Mouse (Mus musculus) lung, postnatal 14 days (tissue): Measurements from ENCODE around the gene Plp2.
"Not testable (repeated sequence)": the region's sequence is repeated elsewhere in the genome, so short reads cannot be mapped to it uniquely, and the experiment has no call there.

ENCODE experiments used
- DNase-seq: peaks from one replicate; pipeline ENCODE4 v3.0.0; 2021

The Plp2 gene

DNA sequence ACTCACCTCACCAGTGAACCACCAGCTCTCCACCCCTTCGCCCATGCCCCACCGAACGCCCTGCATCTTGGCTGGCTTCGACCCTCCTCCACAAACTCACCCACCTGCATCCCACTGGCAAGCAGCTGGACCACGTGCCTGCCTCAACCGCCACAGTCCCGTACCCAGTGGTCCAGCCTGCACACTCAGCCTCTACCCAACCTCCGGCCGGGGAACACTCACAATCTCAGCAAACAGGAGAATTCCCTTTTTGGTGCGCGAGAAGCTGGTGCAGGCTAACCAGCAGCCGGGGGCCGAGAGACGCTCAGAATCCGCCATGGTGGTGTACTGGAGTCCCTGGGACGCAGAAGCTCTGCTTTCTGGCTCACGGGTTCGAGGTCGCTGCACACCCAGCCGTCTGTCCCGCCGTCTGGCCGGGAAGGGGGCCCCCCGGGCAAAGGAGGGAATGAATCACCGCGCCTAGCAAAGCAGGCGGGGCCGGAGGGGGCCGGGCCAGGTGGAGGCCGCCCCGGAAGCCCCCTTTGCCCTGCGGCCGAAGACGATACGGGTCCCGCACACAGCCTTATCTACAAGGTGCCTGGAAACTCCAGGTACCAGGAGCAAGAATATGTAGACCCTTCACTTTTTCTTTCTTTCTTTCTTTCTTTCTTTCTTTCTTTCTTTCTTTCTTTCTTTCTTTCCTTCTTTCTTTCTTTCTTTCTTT, at the start of gene Plp2:
Plp2 (minus strand) TSS at position 470 of the 703 bp plus-strand sequence.
- DNase-seq = peak; percentile 42

DNA sequence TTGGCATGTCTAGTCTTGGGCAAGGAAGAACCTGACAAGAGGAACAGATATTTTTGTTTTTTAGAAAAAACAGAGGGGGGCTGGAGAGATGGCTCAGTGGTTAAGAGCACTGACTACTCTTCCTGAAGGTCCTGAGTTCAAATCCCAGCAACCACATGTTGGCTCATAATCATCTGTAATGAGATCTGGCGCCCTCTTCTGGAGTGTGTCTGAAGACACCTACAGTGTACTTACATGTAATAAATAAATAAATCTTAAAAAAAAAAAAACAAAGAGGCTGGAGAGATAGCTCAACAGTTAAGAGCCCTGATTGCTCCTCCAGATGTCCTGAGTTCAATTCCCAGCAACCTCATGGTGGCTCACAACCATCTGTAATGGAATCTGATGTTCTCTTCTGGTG, 44.9 kb upstream of the Plp2 start:
- DNase-seq = not testable (repeated sequence)

DNA sequence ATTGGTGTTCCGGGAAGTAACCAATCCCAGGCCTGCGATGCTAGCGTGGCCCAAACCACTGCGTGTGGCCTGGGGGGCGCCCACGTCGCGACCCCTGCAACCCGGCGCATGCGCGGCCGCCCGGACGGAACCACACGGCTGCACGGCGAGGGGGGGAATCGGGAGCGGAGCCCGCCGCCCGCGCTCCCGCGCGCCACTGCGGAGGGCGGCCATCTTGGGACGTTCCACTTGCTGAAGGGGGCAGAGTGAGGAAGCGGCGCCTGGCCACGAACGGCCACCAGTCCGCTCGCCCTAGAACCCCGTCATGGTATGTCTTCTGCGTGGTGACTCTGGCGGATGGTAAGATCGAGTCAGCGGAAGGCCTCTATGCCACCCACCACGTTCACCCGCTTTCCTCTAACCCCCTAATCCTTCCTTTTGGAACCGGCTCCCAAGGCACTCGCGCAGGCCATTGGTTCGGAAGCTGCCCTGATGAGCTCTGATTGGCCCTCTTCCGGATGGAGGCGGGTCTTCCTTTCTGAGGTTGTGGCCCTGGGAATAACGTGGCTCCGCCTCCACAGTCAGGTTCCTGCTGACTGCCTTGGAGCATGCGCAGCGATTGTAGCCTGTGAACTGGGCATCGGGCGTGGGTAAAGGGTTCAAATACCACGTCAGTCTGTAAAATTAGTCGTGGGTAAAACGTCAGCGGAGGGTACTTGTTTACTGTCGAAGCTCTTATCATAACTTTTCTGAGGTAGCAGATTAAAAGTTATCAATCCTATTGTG, 43.1 kb upstream of the Plp2 start, which contains the start of gene Wdr45:
Wdr45 (plus strand) TSS at position 199 of the 765 bp plus-strand sequence.
- DNase-seq = peak; percentile 92

DNA sequence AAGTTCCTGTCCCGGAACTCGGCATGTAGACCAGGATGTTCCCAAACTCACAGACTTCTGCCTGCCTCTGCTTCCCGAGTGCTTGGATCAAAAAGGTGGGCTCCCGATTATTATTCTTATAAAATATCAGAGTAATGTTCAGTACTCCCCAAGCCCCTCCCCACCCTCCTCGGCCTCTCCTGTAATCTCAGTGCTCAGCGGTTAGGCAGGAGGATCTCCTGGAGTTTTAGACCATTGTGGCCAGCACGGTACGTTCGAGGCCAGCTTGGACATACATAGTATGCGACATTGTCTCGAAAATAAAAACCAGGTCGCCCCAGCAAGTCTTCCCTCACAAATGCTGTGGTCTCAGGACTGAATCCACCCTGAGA, 42.6 kb upstream of the Plp2 start:
- not testable (repeated sequence) for DNase-seq

DNA sequence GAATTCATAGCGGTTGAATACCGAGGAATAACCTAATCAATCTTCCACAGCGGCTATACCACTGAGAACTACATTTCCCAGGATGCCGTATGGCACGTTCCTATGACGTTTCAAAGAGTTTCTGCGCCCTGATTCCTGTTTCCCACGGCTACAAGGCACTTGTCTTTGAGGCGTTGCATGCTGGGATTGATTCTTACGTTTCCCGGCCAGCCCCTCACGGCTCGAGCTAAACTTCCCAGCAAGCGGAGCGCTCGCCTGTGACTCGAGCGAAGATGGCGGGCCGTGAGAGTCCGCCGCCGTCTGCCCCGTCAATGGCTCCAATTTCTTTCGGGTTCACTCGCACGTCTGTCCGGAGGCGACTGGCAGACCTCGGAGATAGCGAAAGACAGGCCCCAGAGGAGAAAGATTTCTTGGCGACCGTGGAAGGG, 25.8 kb upstream of the Plp2 start, which contains the start of gene Gpkow:
Gpkow (plus strand) TSS at position 178 of the 428 bp plus-strand sequence.
- DNase-seq = peak; percentile 77

DNA sequence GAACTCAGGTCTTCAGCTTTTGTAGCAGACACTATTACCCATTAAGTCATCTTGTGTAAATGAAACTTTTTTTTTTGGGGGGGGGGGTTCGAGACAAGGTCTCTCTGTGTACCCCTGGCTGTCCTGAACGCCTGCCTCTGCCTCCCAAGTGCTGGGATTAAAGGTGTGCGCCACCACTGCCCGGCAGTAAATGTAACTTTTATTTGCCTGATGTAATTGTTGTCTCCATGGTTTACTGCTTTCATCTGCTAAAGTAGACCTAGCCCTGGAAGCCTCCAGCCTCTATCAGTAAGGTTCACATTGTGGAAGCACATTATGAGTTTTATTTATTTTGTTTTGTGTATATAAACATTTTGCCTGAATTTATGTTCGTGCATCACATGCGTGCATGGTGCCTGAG, 25.3 kb upstream of the Plp2 start:
- no peak for DNase-seq

DNA sequence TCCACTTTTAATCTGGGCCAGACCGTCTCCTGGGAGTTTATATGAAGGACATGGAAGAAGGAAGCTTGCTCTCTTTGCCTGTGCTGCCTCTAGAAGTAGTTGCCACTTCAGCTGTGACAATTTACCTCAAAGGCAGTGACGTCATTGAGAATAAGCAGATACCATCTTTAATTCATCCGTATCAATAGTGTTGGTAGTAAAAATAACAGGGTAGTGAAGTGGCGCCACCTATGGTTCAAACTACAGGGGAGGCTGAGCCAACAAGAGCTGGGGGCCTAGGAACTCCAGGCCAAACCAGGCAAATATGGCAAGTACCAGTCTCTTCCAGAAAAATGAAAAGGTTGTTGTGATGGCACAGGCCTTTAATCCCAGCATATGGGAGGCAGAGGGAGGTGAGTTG, 21.7 kb upstream of the Plp2 start:
- DNase-seq = peak; percentile 57

DNA sequence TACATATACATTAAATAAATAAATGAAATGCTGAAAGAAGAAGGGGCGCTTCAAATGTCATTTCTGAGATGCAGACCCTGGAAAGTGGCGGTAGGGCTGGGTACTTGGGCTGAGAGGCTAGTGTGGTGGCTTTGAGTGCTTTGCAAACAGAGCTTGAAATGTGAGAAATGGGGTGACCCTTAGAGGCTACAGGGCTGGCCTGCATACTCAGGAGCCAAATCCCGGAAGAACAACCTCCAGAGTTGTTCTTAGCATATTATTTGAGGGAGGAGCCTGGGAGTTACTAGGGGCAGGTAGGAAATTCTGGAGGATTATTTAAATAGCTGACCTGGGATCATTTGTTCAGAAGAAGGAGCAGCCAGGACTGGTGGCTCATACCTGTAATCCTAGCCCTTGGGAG, 19.3 kb upstream of the Plp2 start:
- DNase-seq = no peak

DNA sequence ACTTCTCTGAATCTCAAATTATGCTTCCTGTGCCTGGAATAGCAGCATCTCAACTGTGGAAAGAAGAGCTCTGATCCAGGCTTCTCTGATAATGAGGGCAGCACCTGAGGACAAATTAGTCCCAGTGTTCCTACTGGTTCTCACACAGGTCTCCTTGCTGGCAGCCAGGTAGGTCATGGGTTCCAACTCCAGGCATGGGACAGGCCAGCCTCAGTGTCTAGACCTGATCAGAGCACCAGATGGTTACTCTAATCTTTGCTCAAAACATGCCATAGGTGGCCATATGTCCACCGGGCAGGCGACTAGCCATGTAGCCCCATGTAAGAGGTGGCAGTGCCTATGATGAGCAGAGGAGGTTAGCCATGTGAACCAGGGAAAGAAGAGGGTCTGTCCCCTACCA, 17.1 kb upstream of the Plp2 start:
- no peak for DNase-seq

DNA sequence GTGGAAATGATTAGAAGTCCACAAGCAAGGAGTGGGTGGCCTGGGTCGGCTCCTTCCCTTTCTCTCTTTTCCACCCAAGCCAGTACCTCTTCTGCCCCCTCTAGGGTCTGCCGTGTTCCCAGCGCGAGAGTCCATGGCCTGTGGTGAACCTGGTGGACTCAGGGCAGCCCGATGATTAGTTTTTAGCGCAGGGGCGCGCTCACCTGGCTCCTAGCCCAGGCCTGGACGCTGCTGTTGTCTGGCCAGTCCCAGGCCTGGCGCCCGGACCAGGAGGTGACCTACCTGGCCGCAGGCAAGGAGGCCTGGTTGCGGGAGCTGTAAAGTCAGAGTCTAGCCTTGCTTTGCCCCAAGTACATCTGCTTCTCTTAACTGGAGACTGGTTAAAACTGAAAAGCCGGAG, 9.7 kb upstream of the Plp2 start, which contains the start of gene Magix:
Magix (minus strand) TSS at position 388 of the 400 bp plus-strand sequence.
- no peak for DNase-seq

DNA sequence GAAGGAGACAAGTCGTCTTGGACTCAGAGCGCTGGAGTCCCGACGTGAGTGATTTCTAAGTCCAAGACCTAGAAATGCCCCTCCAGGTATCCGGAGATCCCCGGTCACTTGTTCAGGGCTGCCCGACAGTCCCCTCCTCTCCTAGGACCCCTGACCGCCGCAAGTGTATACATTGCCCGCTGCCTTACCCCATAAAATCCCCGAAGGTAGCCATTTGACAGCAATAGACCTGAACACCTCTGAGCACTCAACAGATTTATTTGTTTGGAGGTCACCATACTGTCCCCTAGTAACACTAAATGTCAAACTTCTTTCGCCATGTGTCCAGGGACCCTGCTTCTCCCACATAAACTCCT, 8.8 kb upstream of the Plp2 start:
- DNase-seq = no peak

DNA sequence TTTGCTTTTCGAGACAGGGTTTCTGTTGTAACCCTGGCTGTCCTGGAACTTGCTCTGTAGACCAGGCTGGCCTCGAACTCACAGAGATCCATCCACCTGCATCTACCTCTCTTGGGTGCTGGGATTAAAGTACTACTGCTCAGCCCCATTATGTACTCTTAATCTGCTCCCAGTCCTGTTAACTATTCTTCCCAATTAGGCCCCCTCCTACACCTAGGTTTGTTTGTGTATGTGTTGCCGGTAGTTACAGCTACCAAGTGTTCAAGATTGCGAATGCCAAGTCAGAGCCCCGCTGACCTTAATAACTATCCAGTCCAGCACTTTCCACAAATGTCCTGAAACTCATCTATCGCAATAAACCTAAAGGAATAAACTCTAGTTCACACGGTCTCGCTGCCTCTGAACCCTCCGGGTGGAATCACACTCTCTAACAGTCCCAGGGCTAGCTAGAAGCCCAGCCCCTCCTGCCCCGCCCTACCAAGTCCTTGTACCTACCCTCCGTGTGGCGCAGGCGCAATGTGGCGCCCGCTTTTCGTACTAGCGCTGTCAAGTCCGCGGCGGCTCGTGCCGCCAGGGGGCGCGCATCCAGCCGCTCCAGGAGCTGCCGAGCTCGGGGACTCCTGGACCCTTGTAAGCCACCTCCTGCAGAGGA, 8.3 kb upstream of the Plp2 start:
- DNase-seq = peak; percentile 93

DNA sequence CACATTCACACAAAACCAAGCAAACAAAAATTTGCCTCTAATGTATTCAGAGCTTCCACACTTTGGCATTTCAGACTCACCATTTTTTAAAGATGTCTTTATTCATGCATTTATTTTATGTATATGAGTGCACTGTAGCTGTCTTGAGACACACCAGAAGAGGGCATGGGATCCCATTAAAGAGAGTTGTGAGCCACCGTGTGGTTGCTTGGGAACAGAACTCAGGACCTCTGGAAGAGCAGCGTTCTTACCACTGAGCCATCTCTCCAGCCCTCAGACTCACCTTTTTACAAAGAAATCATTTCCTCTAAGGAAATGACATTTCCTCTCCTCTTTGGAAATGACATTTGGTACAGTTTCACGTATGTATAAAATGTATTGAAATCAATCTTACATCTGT, 7.8 kb upstream of the Plp2 start:
- no peak for DNase-seq

DNA sequence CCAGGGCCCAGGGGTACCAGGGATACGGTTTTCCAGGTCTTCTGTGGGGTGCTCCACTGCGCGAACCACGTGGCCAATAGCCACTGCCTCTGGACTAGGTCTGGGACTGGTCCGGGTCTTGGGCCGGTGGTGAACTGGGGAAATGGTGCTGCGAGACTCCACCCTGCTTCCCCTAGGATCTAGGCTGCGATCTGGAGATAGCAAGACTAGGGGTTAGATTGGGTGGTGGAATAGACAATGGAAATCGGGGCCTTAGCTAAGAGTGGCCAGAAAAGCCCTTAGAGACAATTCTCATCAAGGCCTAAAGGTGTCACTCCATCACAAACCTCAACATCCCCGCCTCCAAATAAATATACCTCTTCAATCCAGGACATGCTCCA, 3.8 kb upstream of the Plp2 start:
- DNase-seq = no peak

DNA sequence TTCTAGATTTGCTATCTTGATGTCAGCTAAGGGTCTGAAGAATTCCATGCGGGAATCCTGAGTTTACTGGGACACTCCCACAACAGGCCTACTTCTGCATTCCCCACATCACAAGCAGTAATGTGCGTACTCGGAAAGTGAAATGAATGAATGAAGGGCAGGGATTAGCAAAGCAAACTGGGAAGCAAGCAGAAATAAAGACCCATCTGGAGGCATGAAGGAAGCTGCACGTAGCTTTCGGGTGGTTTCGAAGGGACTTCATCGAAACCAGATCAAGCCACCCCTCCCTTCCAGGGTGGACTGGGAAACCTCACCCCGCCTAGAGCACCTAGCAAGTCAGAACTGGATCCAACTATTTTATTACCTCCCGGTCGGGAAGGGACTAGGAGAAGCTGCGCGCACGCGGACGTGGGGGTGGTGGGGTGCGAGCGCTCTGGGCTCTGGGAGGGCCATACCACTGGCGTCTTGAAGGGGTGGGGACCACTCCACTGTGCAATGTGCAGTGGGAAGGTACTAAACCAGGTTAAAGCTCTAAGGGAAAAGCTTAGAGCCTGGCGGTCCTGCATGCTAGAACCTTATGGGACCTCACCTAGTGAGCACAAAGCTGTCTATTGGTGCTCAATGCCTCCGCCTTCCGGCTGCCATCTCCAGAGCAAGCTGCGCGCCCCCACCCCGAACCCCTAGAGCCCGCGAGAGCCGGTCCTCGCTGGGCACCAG, 3.3 kb upstream of the Plp2 start:
- DNase-seq = no peak

DNA sequence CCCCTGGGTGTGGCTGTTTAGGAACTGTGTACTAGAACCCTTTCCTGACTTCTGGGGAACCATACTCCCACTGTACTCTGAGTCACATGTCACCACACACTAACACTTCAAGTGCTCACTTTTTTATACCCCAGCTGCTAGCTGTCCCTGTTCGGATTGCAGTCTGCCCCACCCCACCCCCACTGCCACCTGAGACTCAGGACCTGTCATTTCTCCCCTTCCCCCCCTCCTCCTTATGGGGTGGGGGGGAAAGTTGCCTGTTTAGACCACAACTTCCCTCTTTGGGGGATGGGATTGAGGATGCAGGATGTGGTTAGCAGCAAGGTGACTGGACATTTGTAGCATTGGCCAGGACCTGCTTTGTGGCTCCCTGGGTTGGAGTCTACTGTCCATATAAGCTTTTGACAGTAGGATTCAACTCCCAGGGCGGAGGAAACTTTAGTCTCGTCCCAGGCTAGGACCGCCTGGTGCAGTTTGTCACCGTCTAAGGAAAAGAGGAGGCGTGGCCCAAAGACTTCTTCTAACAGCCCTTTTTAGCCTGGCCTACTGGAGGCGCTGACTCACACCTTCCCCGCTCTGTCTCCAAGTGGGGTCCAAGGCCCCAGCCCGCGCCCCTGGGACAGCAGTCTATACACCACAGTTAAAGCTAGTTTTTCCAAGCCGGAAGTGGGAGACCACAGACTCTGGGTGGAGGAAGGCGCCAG, 2.5 kb upstream of the Plp2 start:
- DNase-seq = no peak

DNA sequence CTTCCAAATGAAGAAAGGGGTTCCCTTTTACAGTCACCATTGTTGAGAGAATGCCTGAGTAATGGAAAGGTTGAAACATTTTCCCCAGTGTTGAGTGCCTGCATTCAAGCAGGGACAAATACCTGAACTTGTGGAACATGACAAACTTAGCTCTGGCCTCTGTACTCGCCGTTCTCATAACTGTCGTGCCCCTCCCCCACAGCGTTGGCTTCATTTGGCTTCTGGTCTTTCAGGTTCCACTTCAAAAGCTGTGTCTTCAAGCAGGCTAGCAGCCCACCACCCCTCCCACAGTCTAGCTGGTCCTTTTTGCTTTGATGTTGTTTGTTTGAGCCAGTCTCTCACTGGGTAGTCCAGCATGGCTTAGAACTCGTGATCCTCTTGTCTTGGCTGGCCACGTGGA, 1.5 kb upstream of the Plp2 start:
- DNase-seq = no peak

DNA sequence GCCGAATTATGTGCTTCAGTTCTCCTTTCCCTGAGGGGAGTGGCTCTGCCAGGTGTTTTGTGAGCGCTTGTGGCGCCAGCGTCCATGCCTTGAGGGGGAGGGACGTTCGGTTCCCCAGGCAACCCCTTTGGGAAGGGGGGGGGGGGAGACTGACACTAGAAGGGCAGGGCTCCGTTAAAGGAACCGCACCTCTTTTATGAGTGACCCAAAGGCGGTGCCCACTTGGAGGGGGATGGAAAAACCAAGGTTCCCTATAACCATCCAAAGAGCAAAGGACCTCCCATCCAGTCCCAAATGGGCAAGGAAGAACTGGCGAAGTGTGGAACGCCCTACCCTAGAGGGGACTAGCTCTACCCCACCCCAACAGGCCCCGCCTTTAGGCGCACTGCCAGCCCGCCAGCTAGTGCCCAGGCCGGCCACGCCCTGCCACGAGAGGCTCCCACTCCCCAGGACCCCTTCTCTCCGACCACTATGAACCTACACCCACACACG, 754 bp downstream of the Plp2 start:
- peak; percentile 79 for DNase-seq

DNA sequence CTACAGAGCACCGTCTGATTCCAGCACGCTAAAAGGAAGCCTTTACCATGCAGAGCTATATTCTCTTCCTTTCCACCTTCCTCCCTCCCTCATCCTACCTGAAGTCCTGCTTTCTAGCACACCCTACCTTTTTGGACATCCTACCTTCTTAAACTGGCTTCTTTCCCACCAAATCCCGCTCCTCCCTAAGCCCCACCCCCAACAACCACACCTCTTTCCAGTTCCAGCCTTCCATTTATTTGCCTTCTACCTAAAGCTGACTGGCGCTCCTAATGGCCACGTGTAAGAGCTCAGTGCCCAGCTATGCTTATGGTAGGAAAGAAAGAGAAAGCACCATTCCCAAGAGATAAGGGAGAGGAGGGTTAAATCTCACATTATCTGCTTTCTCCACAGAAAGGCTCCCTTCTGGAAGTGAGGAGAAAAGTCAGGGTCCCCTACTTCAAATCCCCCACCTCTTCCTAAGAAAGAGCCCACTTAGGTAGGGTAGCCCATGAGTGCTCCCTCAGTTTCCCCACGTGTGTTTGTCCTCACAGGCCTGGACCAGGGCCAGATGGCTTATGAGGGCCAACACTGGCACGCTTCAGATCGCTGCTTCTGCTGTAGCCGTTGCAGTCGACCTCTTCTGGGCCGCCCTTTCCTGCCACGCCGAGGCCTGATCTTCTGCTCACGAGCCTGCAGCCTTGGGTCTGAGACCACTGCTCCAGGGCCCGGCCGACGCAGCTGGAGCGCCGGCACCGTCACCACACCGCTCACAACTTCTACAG, 5.3 kb downstream of the Plp2 start:
- no peak for DNase-seq

DNA sequence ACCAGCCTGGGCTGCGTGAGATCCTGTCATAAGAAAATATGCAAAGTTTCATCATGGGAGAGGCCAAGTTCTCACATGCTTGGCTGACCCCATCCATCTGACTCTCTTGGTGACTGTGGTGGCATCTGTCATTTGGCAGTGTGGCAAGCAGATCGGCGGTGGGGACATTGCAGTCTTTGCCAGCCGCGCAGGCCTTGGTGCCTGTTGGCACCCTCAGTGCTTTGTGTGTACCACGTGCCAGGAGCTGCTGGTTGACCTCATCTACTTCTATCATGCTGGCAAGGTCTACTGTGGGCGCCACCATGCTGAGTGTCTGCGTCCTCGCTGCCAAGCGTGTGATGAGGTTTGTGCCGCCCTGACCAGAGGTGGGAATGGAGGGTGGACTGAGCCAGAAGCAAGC, 6.4 kb downstream of the Plp2 start:
- no peak for DNase-seq

DNA sequence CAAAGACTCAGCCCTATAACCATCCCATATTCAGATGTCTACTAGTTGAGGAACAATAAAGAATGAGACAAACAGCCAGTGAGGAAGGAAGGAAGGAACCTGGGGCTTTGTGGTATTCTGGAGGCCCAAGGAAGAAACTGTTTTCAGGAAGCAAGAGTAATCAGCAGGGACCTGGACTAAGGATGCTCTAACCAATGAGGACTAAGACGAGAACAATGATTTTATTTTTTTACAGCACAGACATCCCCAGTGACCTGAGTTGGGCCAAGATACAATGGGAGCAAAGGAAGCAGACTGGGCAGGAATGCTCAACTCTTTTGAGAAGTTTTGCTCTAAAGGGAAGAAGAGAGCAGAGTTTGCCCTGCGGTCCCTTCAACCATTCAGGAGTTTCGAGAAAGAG, 8.3 kb downstream of the Plp2 start:
- DNase-seq = no peak

DNA sequence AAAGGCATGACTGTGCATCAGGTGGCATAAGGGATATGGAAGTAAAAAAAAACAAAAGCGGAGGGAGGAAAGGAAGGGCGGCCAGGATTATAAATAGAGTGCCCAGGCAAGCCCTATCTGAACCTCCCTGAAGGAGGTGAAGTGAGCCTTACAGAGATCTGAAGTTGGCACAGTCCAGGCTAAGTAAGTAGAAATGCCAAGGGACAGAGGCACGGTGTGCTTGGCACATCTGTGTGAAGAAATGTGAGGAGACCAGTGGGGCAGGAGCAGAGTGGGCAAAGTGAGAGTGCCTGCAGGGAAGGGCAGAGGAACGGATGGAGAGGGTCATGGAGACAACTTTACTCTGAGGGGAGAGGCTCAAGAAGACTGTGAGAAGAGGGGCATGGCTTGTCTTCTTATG, 10.1 kb downstream of the Plp2 start:
- no peak for DNase-seq
